Mouse (Mus musculus) cerebellum, postnatal 10 days (tissue): ENCODE data around the gene Kcnk16.

Source experiments
- DNase-seq, 2 experiments: peaks; one replicate each; pipeline ENCODE4 v3.0.0; 2021; ENCODE audit warnings: mixed read lengths in 2 of 2

The Kcnk16 gene

GRCm38 (mm10) chr14:20269082-20269809 is at the start of gene Kcnk16:
Gene Kcnk16, minus strand, starts transcription at chr14:20269199.
- DNase-seq: no peak

GRCm38 (mm10) chr14:20315137-20315536 is 46.1 kb upstream of the Kcnk16 start:
- no peak for DNase-seq

GRCm38 (mm10) chr14:20305085-20305484 is 36.1 kb upstream of the Kcnk16 start:
- DNase-seq: peak; percentile 16 to 17

GRCm38 (mm10) chr14:20298131-20298530 is 29.1 kb upstream of the Kcnk16 start:
- no peak for DNase-seq

- DNase-seq: no peak
These were observed 28.6 kb upstream of the Kcnk16 start for GRCm38 (mm10) chr14:20297616-20298015.

- DNase-seq: peak; percentile 15 to 23
These were observed 25.9 kb upstream of the Kcnk16 start for GRCm38 (mm10) chr14:20294947-20295346.

GRCm38 (mm10) chr14:20294117-20294892 is 25.3 kb upstream of the Kcnk16 start, which contains the start of gene Nudt13:
Gene Nudt13, plus strand, starts transcription at chr14:20294697.
- peak; percentile 88 to 90 for DNase-seq

GRCm38 (mm10) chr14:20291391-20291790 is 22.4 kb upstream of the Kcnk16 start:
- DNase-seq: no peak

GRCm38 (mm10) chr14:20268421-20268820 is 578 bp downstream of the Kcnk16 start:
- peak; percentile 62 to 77 for DNase-seq

GRCm38 (mm10) chr14:20262346-20262745 is 6.7 kb downstream of the Kcnk16 start:
- no peak for DNase-seq

- DNase-seq: peak; percentile 90 to 93
These were observed 10.6 kb downstream of the Kcnk16 start for GRCm38 (mm10) chr14:20258185-20259113.

- peak; percentile 71 to 76 for DNase-seq
These were observed 18.5 kb downstream of the Kcnk16 start for GRCm38 (mm10) chr14:20250237-20251171.

- no peak for DNase-seq
These were observed 21.0 kb downstream of the Kcnk16 start for GRCm38 (mm10) chr14:20248001-20248400.

GRCm38 (mm10) chr14:20246811-20247266 is 22.2 kb downstream of the Kcnk16 start:
- DNase-seq: no peak

GRCm38 (mm10) chr14:20245861-20246260 is 23.1 kb downstream of the Kcnk16 start:
- no peak for DNase-seq

GRCm38 (mm10) chr14:20245318-20245717 is 23.7 kb downstream of the Kcnk16 start:
- DNase-seq: no peak

GRCm38 (mm10) chr14:20243158-20243557 is 25.8 kb downstream of the Kcnk16 start:
- DNase-seq: no peak

- DNase-seq: no peak
These were observed 26.5 kb downstream of the Kcnk16 start for GRCm38 (mm10) chr14:20242454-20242853.

- no peak for DNase-seq
These were observed 34.6 kb downstream of the Kcnk16 start for GRCm38 (mm10) chr14:20234403-20234802.

GRCm38 (mm10) chr14:20233016-20233980 is 35.7 kb downstream of the Kcnk16 start:
- no peak for DNase-seq
